Mouse (Mus musculus) layer of hippocampus, postnatal 36 days (tissue): Measurements from ENCODE around the gene Col6a6. TPM values are rescaled to one million over a fixed set of nuclear protein-coding genes. Genes with fewer than 3 reads are reported as not detected.

ENCODE experiments used
- DNase-seq, 2 experiments: peaks; one replicate each; pipeline ENCODE4 v3.0.0; 2022
- total RNA-seq, 2 experiments: library from RNA; stranded (reverse); gene quantifications; 2 replicates each; pipeline ENCODE4 v1.2.3; 2021

Col6a6 gene
- total RNA-seq, 2 experiments from 2014 or later = 0.32 to 0.33 TPM

- DNase-seq = no peak
Observed at GRCm38 (mm10) chr9:105735195-105735594, 92.8 kb downstream of the Col6a6 start.

GRCm38 (mm10) chr9:105734651-105735050, 93.3 kb downstream of the Col6a6 start:
- DNase-seq = no peak

GRCm38 (mm10) chr9:105731976-105732375, 96.0 kb downstream of the Col6a6 start:
- DNase-seq = no peak

GRCm38 (mm10) chr9:105720430-105720829, 107.5 kb downstream of the Col6a6 start:
- DNase-seq = no peak

- DNase-seq = no peak
Observed at GRCm38 (mm10) chr9:105719851-105720395, 108.0 kb downstream of the Col6a6 start.

GRCm38 (mm10) chr9:105719367-105719766, 108.6 kb downstream of the Col6a6 start:
- no peak for DNase-seq

GRCm38 (mm10) chr9:105712049-105712448, 115.9 kb downstream of the Col6a6 start:
- DNase-seq = no peak

GRCm38 (mm10) chr9:105705011-105705410, 122.9 kb downstream of the Col6a6 start:
- no peak for DNase-seq

GRCm38 (mm10) chr9:105704226-105704932, 123.6 kb downstream of the Col6a6 start:
- no peak for DNase-seq

- no peak for DNase-seq
Observed at GRCm38 (mm10) chr9:105701966-105702365, 126.0 kb downstream of the Col6a6 start.

- DNase-seq = no peak
Observed at GRCm38 (mm10) chr9:105700702-105701101, 127.3 kb downstream of the Col6a6 start.

GRCm38 (mm10) chr9:105697764-105698396, 130.1 kb downstream of the Col6a6 start:
- no peak for DNase-seq

- no peak for DNase-seq
Observed at GRCm38 (mm10) chr9:105696818-105697564, 131.0 kb downstream of the Col6a6 start.

GRCm38 (mm10) chr9:105693854-105694253, 134.1 kb downstream of the Col6a6 start:
- DNase-seq = peak; percentile 39 to 47

GRCm38 (mm10) chr9:105693056-105693455, 134.9 kb downstream of the Col6a6 start:
- DNase-seq = no peak

- peak; percentile 76 to 77 for DNase-seq
Observed at GRCm38 (mm10) chr9:105692472-105692871, 135.5 kb downstream of the Col6a6 start.

- no peak for DNase-seq
Observed at GRCm38 (mm10) chr9:105689485-105689884, 138.5 kb downstream of the Col6a6 start.

- DNase-seq = peak; percentile 40 to 49
Observed at GRCm38 (mm10) chr9:105684549-105685165, 143.3 kb downstream of the Col6a6 start.

- DNase-seq = no peak
Observed at GRCm38 (mm10) chr9:105681386-105681785, 146.6 kb downstream of the Col6a6 start.

- no peak for DNase-seq
Observed at GRCm38 (mm10) chr9:105675941-105676340, 152.0 kb downstream of the Col6a6 start.

GRCm38 (mm10) chr9:105672032-105672431, 155.9 kb downstream of the Col6a6 start:
- DNase-seq = no peak

GRCm38 (mm10) chr9:105670916-105671315, 157.0 kb downstream of the Col6a6 start:
- DNase-seq = no peak

- DNase-seq = no peak
Observed at GRCm38 (mm10) chr9:105665269-105665668, 162.7 kb downstream of the Col6a6 start.
